Mouse (Mus musculus) heart, embryonic 12.5 days (tissue): ENCODE data around the gene Inpp5b. TPM values are rescaled to one million over a fixed set of nuclear protein-coding genes. Genes with fewer than 3 reads are reported as not detected.

ENCODE experiments used
- ATAC-seq: fragments of 200-750 bp; cut with Nextera tagmentation; 2 replicates; pipeline ENCODE4 v1.8.0; 2017; ENCODE audit warnings: moderate TSS enrichment, moderate library complexity; ENCODE audit not compliant: insufficient number of reproducible peaks, low FRiP score
- H3K27ac ChIP-seq: fragments of 300-500 bp; sonication (generic); 2 replicates; pipeline ENCODE4 v1.5.1; 2016; ENCODE audit warnings: mild to moderate bottlenecking, moderate library complexity; ENCODE audit not compliant: poor library complexity, severe bottlenecking
- H3K27me3 ChIP-seq: fragments of 300-500 bp; sonication (generic); replicated peaks from 2 replicates; pipeline ENCODE4 v1.6.1; 2016; ENCODE audit warnings: mild to moderate bottlenecking, moderate library complexity
- H3K36me3 ChIP-seq: fragments of 300-500 bp; sonication (generic); 2 replicates; pipeline ENCODE4 v1.6.1; 2016; ENCODE audit warnings: mild to moderate bottlenecking, moderate library complexity
- H3K4me1 ChIP-seq: fragments of 300-500 bp; sonication (generic); replicated peaks from 2 replicates; pipeline ENCODE4 v1.6.1; 2016; ENCODE audit warnings: mild to moderate bottlenecking
- H3K4me2 ChIP-seq: fragments of 300-500 bp; sonication (generic); 2 replicates; pipeline ENCODE4 v1.6.1; 2016; ENCODE audit warnings: mild to moderate bottlenecking, moderate library complexity
- H3K4me3 ChIP-seq: fragments of 300-500 bp; sonication (generic); 2 replicates; pipeline ENCODE4 v1.5.1; 2016; ENCODE audit warnings: mild to moderate bottlenecking
- H3K9ac ChIP-seq: fragments of 300-500 bp; sonication (generic); 2 replicates; pipeline ENCODE4 v1.6.1; 2016; ENCODE audit warnings: mild to moderate bottlenecking, moderate library complexity
- H3K9me3 ChIP-seq: fragments of 300-500 bp; sonication (generic); replicated peaks from 2 replicates; pipeline ENCODE4 v1.6.1; 2016; ENCODE audit warnings: mild to moderate bottlenecking, moderate library complexity
- WGBS: fragments of 180-500 bp; shearing (Covaris S2); methylation state at CpG from one replicate; pipeline ENCODE4 v1.1.7; 2016; 5-methylcytosine and 5-hydroxymethylcytosine counted together
- polyA plus RNA-seq: library from polyadenylated mRNA; unstranded; fragments of >200 nt; fragmentation: Nextera tagmentation; extraction: Ambion mirVana; gene quantifications from 2 replicates; pipeline ENCODE4 v1.2.1, GENCODE M21; 2016

Gene Inpp5b
- polyA plus RNA-seq, 1 experiment from 2014 or later, result 17.3 TPM

GRCm38 (mm10) chr4:124747851-124748250 is 6.2 kb downstream of the Inpp5b start:
- 42% methylated on average over 4 of the region's 4 CpGs for WGBS
- Histone ChIP-seq H3K4me1 (peaks cover 14% of the 10 kb centered on the region), H3K9ac (no peak overlapping the region), H3K4me3 (no peak overlapping the region), H3K9me3 (no peaks in the 10 kb centered on the region), H3K27ac (no peak overlapping the region), H3K4me2 (no peak overlapping the region), H3K27me3 (0 out of 2 replicates have a peak, but pooled peaks cover 3% of the 10 kb centered on the region), H3K36me3 (0 out of 2 replicates have a peak, but pooled peaks cover 6% of the 10 kb centered on the region)
- ATAC-seq, result no peak

GRCm38 (mm10) chr4:124751300-124752250 is 9.9 kb downstream of the Inpp5b start:
- Histone ChIP-seq H3K4me3 (peak overlapping the region; percentile 84), H3K9ac (peak overlapping the region; percentile 87), H3K27ac (peak overlapping the region; percentile 9; the same call in 1 of the 2 replicates), H3K9me3 (no peaks in the 10 kb centered on the region), H3K4me2 (peak overlapping the region; percentile 98), H3K27me3 (0 out of 2 replicates have a peak, but pooled peaks cover 3% of the 10 kb centered on the region), H3K36me3 (no peaks in the 10 kb centered on the region), H3K4me1 (peaks cover 45% of the 10 kb centered on the region)
- WGBS, result under 1% methylated on average over 73 of the region's 75 CpGs
- ATAC-seq, result peak; percentile 100

- H3K4me1 ChIP-seq, result peaks cover 45% of the 10 kb centered on the region
- H3K9me3 ChIP-seq, result no peaks in the 10 kb centered on the region
- no peaks in the 10 kb centered on the region for H3K36me3 ChIP-seq
- ATAC-seq, result no peak
- H3K4me3 ChIP-seq, result peak overlapping the region; percentile 84
- H3K9ac ChIP-seq, result peak overlapping the region; percentile 87
- peak overlapping the region; percentile 98 for H3K4me2 ChIP-seq
- WGBS, result 8% methylated on average over 14 of the region's 15 CpGs
- no peak overlapping the region for H3K27ac ChIP-seq
- H3K27me3 ChIP-seq, result 0 out of 2 replicates have a peak, but pooled peaks cover 3% of the 10 kb centered on the region
These were observed 10.9 kb downstream of the Inpp5b start for GRCm38 (mm10) chr4:124752281-124753199.

GRCm38 (mm10) chr4:124755526-124755925 is 13.9 kb downstream of the Inpp5b start:
- Histone ChIP-seq H3K27ac (peak overlapping the region; percentile 17; the same call in 1 of the 2 replicates), H3K4me2 (no peak overlapping the region), H3K27me3 (no peaks in the 10 kb centered on the region), H3K9ac (no peak overlapping the region), H3K4me1 (peaks cover 52% of the 10 kb centered on the region), H3K9me3 (no peaks in the 10 kb centered on the region), H3K4me3 (no peak overlapping the region), H3K36me3 (peaks cover 5% of the 10 kb centered on the region; the same call in 1 of the 2 replicates)
- 66% methylated on average over 7 of the region's 7 CpGs for WGBS
- no peak for ATAC-seq

GRCm38 (mm10) chr4:124759305-124759811 is 17.7 kb downstream of the Inpp5b start:
- Histone ChIP-seq H3K4me2 (no peak overlapping the region), H3K9ac (no peak overlapping the region), H3K4me1 (peaks cover 27% of the 10 kb centered on the region), H3K36me3 (peaks cover 5% of the 10 kb centered on the region; the same call in 1 of the 2 replicates), H3K4me3 (no peak overlapping the region), H3K9me3 (no peaks in the 10 kb centered on the region), H3K27ac (no peak overlapping the region), H3K27me3 (no peaks in the 10 kb centered on the region)
- 59% methylated on average over 7 of the region's 7 CpGs for WGBS
- peak; percentile 42; the same call in 1 of the 2 replicates for ATAC-seq

- Histone ChIP-seq H3K27ac (no peak overlapping the region), H3K4me1 (peaks cover 15% of the 10 kb centered on the region), H3K9ac (no peak overlapping the region), H3K9me3 (no peaks in the 10 kb centered on the region), H3K27me3 (no peaks in the 10 kb centered on the region), H3K36me3 (peaks cover 5% of the 10 kb centered on the region; the same call in 1 of the 2 replicates), H3K4me3 (no peak overlapping the region), H3K4me2 (no peak overlapping the region)
- ATAC-seq, result no peak
- 39% methylated on average over 1 of the region's 1 CpGs for WGBS
These were observed 19.6 kb downstream of the Inpp5b start for GRCm38 (mm10) chr4:124761201-124761600.

- 85% methylated on average over 6 of the region's 6 CpGs for WGBS
- Histone ChIP-seq H3K36me3 (peaks cover 5% of the 10 kb centered on the region; the same call in 1 of the 2 replicates), H3K4me1 (peaks cover 21% of the 10 kb centered on the region), H3K9me3 (no peaks in the 10 kb centered on the region), H3K9ac (no peak overlapping the region), H3K4me2 (no peak overlapping the region), H3K27ac (no peak overlapping the region), H3K27me3 (no peaks in the 10 kb centered on the region), H3K4me3 (no peak overlapping the region)
- ATAC-seq, result no peak
These were observed 21.3 kb downstream of the Inpp5b start for GRCm38 (mm10) chr4:124762858-124763452.

GRCm38 (mm10) chr4:124765802-124766565 is 24.3 kb downstream of the Inpp5b start:
- H3K27ac ChIP-seq, result no peak overlapping the region; the same call in 1 of the 2 replicates
- H3K4me2 ChIP-seq, result peak overlapping the region; percentile 22; the same call in 1 of the 2 replicates

GRCm38 (mm10) chr4:124766566-124766940 is 24.9 kb downstream of the Inpp5b start:
- Histone ChIP-seq H3K4me1 (peaks cover 21% of the 10 kb centered on the region), H3K9me3 (no peaks in the 10 kb centered on the region), H3K36me3 (no peaks in the 10 kb centered on the region), H3K4me3 (no peak overlapping the region), H3K9ac (no peak overlapping the region), H3K4me2 (peak overlapping the region; percentile 22; the same call in 1 of the 2 replicates), H3K27me3 (no peaks in the 10 kb centered on the region), H3K27ac (no peak overlapping the region)
- 28% methylated on average over 2 of the region's 2 CpGs for WGBS
- ATAC-seq, result no peak

More at GRCm38 (mm10) chr4:124765802-124766565, 24.3 kb downstream of the Inpp5b start:
- no peaks in the 10 kb centered on the region for H3K36me3 ChIP-seq
- no peak overlapping the region for H3K4me3 ChIP-seq
- H3K4me1 ChIP-seq, result peaks cover 21% of the 10 kb centered on the region
- ATAC-seq, result no peak
- WGBS, result 66% methylated on average over 23 of the region's 23 CpGs
- H3K27me3 ChIP-seq, result no peaks in the 10 kb centered on the region
- H3K9me3 ChIP-seq, result no peaks in the 10 kb centered on the region
- no peak overlapping the region for H3K9ac ChIP-seq
